Mouse (Mus musculus) liver, embryonic 14.5 days (tissue): ENCODE data around the gene Megf11.

ENCODE experiments used
- CTCF ChIP-seq: IDR thresholded peaks from 2 replicates; pipeline ENCODE4 v1.5.1; 2016; ENCODE audit warnings: antibody characterized with exemption, low read depth, control low read depth
- EP300 ChIP-seq: IDR thresholded peaks from 2 replicates; pipeline ENCODE4 v1.6.1; 2016; ENCODE audit warnings: antibody characterized with exemption, low read depth

DNA sequence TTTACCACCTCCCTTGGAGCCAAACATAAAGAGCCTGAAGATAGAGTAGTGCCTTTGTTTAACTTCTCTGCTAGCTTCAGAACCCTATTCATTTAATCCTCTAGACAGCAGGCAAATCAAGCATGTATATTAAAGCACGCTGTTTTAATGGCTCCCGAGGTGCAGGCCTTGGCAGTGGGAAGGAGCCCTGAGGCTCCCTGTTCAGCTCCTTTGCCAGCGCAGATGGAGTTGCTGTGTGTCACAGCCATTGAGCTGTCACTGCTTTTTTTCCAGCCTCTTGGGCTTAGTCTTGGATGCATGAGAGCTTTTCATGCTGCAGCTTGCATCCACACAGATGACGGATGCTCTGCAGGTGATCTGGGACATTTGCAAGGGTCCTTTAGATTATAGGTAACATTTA is 81.1 kb downstream of the Megf11 start:
- TF ChIP-seq CTCF: no peak
- no peak for TF ChIP-seq EP300
